Mouse (Mus musculus) liver, postnatal 0 days (tissue): ENCODE measurements around the gene Eno2. TPM values are rescaled to one million over a fixed set of nuclear protein-coding genes. Genes with fewer than 3 reads are reported as not detected.

Experiments
- ATAC-seq: fragments of 200-750 bp; cut with Nextera tagmentation; 2 replicates; pipeline ENCODE4 v1.8.0; 2017; ENCODE audit warnings: mild to moderate bottlenecking, moderate library complexity
- DNase-seq: peaks from one replicate; pipeline ENCODE4 v3.0.0-alpha.2; 2016
- H3K27ac ChIP-seq: fragments of 300-500 bp; sonication (generic); 2 replicates; pipeline ENCODE4 v1.5.1; 2014; ENCODE audit warnings: antibody characterized with exemption, moderate library complexity, mild to moderate bottlenecking, low read depth
- H3K27me3 ChIP-seq: fragments of 300-500 bp; sonication (generic); 2 replicates; pipeline ENCODE4 v1.6.1; 2014; ENCODE audit warnings: low read length, control low read depth, mixed read lengths; ENCODE audit not compliant: insufficient read depth
- H3K36me3 ChIP-seq: fragments of 300-500 bp; sonication (generic); replicated peaks from 2 replicates; pipeline ENCODE4 v1.6.1; 2014; ENCODE audit warnings: mild to moderate bottlenecking, control low read depth, low read length, moderate library complexity, mixed read lengths; ENCODE audit not compliant: insufficient read depth
- H3K4me1 ChIP-seq: fragments of 300-500 bp; sonication (generic); 2 replicates; pipeline ENCODE4 v1.6.1; 2014; ENCODE audit warnings: antibody characterized with exemption, mild to moderate bottlenecking, control low read depth; ENCODE audit not compliant: insufficient read depth
- H3K4me2 ChIP-seq: fragments of 300-500 bp; sonication (generic); 2 replicates; pipeline ENCODE4 v1.6.1; 2014; ENCODE audit warnings: low read depth, mild to moderate bottlenecking, low read length, moderate library complexity, mixed read lengths
- H3K4me3 ChIP-seq: fragments of 300-500 bp; sonication (generic); 2 replicates; pipeline ENCODE4 v1.5.1; 2014; ENCODE audit warnings: low read depth, low read length
- H3K9ac ChIP-seq: fragments of 300-500 bp; sonication (generic); replicated peaks from 2 replicates; pipeline ENCODE4 v1.6.1; 2014; ENCODE audit warnings: mild to moderate bottlenecking, moderate library complexity
- H3K9me3 ChIP-seq: fragments of 300-500 bp; sonication (generic); 2 replicates; pipeline ENCODE4 v1.6.1; 2016; ENCODE audit warnings: mild to moderate bottlenecking, control low read depth, low read length, mixed read lengths
- CTCF ChIP-seq: sonication (generic); IDR thresholded peaks from 2 replicates; pipeline ENCODE4 v1.5.1; 2016; ENCODE audit warnings: antibody characterized with exemption, low read depth
- EP300 ChIP-seq: IDR thresholded peaks from 2 replicates; pipeline ENCODE4 v1.6.1; 2016; ENCODE audit warnings: antibody characterized with exemption, low read depth, mild to moderate bottlenecking
- WGBS: fragments of 180-500 bp; shearing (Covaris S2); extraction: QIAGEN DNeasy Blood & Tissue Kit; methylation state at CpG from one replicate; pipeline ENCODE4 v1.1.7; 2014; ENCODE audit not compliant: insufficient replicate concordance; 5-methylcytosine and 5-hydroxymethylcytosine counted together
- microRNA counts: library from miRNA; unstranded; fragments of <30 nt; microRNA quantifications from one replicate; lab custom pipeline; 2015
- microRNA-seq: library from miRNA; unstranded; fragments of <30 nt; microRNA quantifications from one replicate; pipeline ENCODE4, GENCODE M21; 2016
- polyA plus RNA-seq: library from polyadenylated mRNA; unstranded; fragments of >200 nt; fragmentation: Nextera tagmentation; extraction: Ambion mirVana; gene quantifications from 2 replicates; pipeline ENCODE4 v1.2.1, GENCODE M21; 2015

Gene Eno2
- polyA plus RNA-seq, 1 experiment from 2014 or later: 0.27 TPM

- 64% methylated on average over 20 of the region's 20 CpGs for WGBS
- no peaks in the 10 kb centered on the region for H3K27me3 ChIP-seq
Measured at GRCm38 (mm10) chr6:124716864-124717490, 52.5 kb downstream of the Eno2 start.

GRCm38 (mm10) chr6:124712918-124713317, 56.6 kb downstream of the Eno2 start:
- peak overlapping the region; percentile 97 for H3K4me2 ChIP-seq
- no peaks in the 10 kb centered on the region for H3K27me3 ChIP-seq
- ATAC-seq (no peak), DNase-seq (no peak)
- H3K9me3 ChIP-seq: no peaks in the 10 kb centered on the region
- WGBS: 10% methylated on average over 11 of the region's 11 CpGs
- H3K36me3 ChIP-seq: peaks cover 34% of the 10 kb centered on the region
- TF ChIP-seq EP300: no peak
- TF ChIP-seq CTCF: no peak
- H3K4me3 ChIP-seq: peak overlapping the region; percentile 83
- H3K4me1 ChIP-seq: peaks cover 39% of the 10 kb centered on the region
- peak overlapping the region; percentile 91 for H3K27ac ChIP-seq
- peak overlapping the region; percentile 92 for H3K9ac ChIP-seq

More at GRCm38 (mm10) chr6:124716864-124717490, 52.5 kb downstream of the Eno2 start:
- TF ChIP-seq EP300 (no peak), CTCF (peak; percentile 79)
- Histone ChIP-seq H3K4me1 (peaks cover 47% of the 10 kb centered on the region), H3K27ac (no peak overlapping the region), H3K4me3 (no peak overlapping the region), H3K36me3 (peaks cover 42% of the 10 kb centered on the region), H3K9me3 (no peaks in the 10 kb centered on the region), H3K4me2 (no peak overlapping the region), H3K9ac (no peak overlapping the region)
- DNase-seq: peak; percentile 73
- no peak for ATAC-seq

GRCm38 (mm10) chr6:124711824-124712782, 57.4 kb downstream of the Eno2 start, which contains the start of the genes Emg1 and Phb2:
TSS of gene Emg1 (minus strand) at chr6:124712178.
TSS of gene Phb2 (plus strand) at chr6:124712336.
- Histone ChIP-seq H3K9me3 (no peaks in the 10 kb centered on the region), H3K36me3 (peaks cover 38% of the 10 kb centered on the region), H3K27me3 (no peaks in the 10 kb centered on the region), H3K4me2 (peak within 1 kb of the TSS; percentile 97), H3K4me1 (peaks cover 39% of the 10 kb centered on the region), H3K4me3 (peak within 1 kb of the TSS; percentile 83), H3K9ac (peak within 1 kb of the TSS; percentile 92), H3K27ac (peak within 1 kb of the TSS; percentile 91)
- DNase-seq: peak; percentile 99
- WGBS: under 1% methylated on average over 73 of the region's 76 CpGs
- peak; percentile 26 for TF ChIP-seq CTCF
- peak; percentile 87 for TF ChIP-seq EP300
- ATAC-seq: peak; percentile 98

MicroRNAs within 50 kb of the gene (microRNA counts, 519-probe panel; counts per million panel counts)
- microRNA mmu-miR-141 (lab: Ali Mortazavi, UCI) (not detected), microRNA mmu-miR-200c (lab: Ali Mortazavi, UCI) (662 counts per million, percentile 4 among the panel's probes with 10 or more counts)

Small RNAs within 50 kb of the gene (microRNA-seq; reads per million reads assigned to microRNA genes)
- gene Mir141 (66.5 reads per million, percentile 39 among the genes with 10 or more reads in this experiment), gene Mir200c (487 reads per million, percentile 62 among the genes with 10 or more reads in this experiment)

Other genes with a start within 250 kb of the Eno2 start
- gene C1s1, start 227.3 kb downstream of the Eno2 start, polyA plus RNA-seq: 118 and 130 TPM in 2 replicates
- gene C1rb, start 199.4 kb downstream of the Eno2 start, polyA plus RNA-seq: not detected in 2 replicates
- gene C1s2, start 133.6 kb downstream of the Eno2 start, polyA plus RNA-seq: 0.04 TPM in 1 of 2 replicates, not detected in the other
- gene Lpcat3, start 106.6 kb downstream of the Eno2 start, polyA plus RNA-seq: 68.7 and 72.6 TPM in 2 replicates
- 93.2 and 96.9 TPM in 2 replicates for gene Emg1, start 57.5 kb downstream of the Eno2 start, polyA plus RNA-seq
- 308 and 318 TPM in 2 replicates for gene Phb2, start 57.3 kb downstream of the Eno2 start, polyA plus RNA-seq
- 39.2 and 45.1 TPM in 2 replicates for gene Ptpn6, start 31.0 kb downstream of the Eno2 start, polyA plus RNA-seq
- 148 and 157 TPM in 2 replicates for gene Grcc10, start 28.3 kb downstream of the Eno2 start, polyA plus RNA-seq
- gene Gm45234, start 13.7 kb downstream of the Eno2 start, polyA plus RNA-seq: not detected in 2 replicates
- 1.8 and 1.9 TPM in 2 replicates for gene Atn1, start 13.1 kb downstream of the Eno2 start, polyA plus RNA-seq
- 0.16 TPM in 1 of 2 replicates, not detected in the other for gene Lrrc23, start 10.1 kb upstream of the Eno2 start, polyA plus RNA-seq
- gene Spsb2, start 39.0 kb upstream of the Eno2 start, polyA plus RNA-seq: 11.4 and 14.3 TPM in 2 replicates
- 332 and 346 TPM in 2 replicates for gene Tpi1, start 44.6 kb upstream of the Eno2 start, polyA plus RNA-seq
- 32.2 and 36.6 TPM in 2 replicates for gene Usp5, start 59.8 kb upstream of the Eno2 start, polyA plus RNA-seq
- 96.4 and 98.3 TPM in 2 replicates for gene Cdca3, start 59.9 kb upstream of the Eno2 start, polyA plus RNA-seq
- 0.19 TPM in 1 of 2 replicates, not detected in the other for gene Gnb3, start 70.6 kb upstream of the Eno2 start, polyA plus RNA-seq
- gene P3h3, start 88.1 kb upstream of the Eno2 start, polyA plus RNA-seq: 0.80 and 0.88 TPM in 2 replicates
- 0.04 and 0.08 TPM in 2 replicates for gene Gpr162, start 94.3 kb upstream of the Eno2 start, polyA plus RNA-seq
- 0.14 and 0.24 TPM in 2 replicates for gene Cd4, start 118.5 kb upstream of the Eno2 start, polyA plus RNA-seq
- gene Lag3, start 142.0 kb upstream of the Eno2 start, polyA plus RNA-seq: 0.33 and 0.40 TPM in 2 replicates
- 116 and 145 TPM in 2 replicates for gene Ptms, start 150.4 kb upstream of the Eno2 start, polyA plus RNA-seq
- gene Mlf2, start 161.7 kb upstream of the Eno2 start, polyA plus RNA-seq: 119 and 136 TPM in 2 replicates
- 61.0 TPM in 2 replicates for gene Cops7a, start 195.9 kb upstream of the Eno2 start, polyA plus RNA-seq
- gene Pianp, start 227.0 kb upstream of the Eno2 start, polyA plus RNA-seq: 0.07 and 0.15 TPM in 2 replicates
- 3.3 and 3.5 TPM in 2 replicates for gene Zfp384, start 239.5 kb upstream of the Eno2 start, polyA plus RNA-seq